Mouse (Mus musculus): ENCODE measurements around the gene Elf5.

- TF ChIP-seq CTCF (IDR thresholded peaks at IDR 0.05) (no peak), EP300 (IDR thresholded peaks at IDR 0.05) (no peak)
These were observed 34.8 kb downstream of the Elf5 start for GRCm38 (mm10) chr2:103446326-103446725.
